Mouse (Mus musculus): ENCODE results near the gene Med11. TPM values are rescaled to one million over a fixed set of nuclear protein-coding genes. Genes with fewer than 3 reads are reported as not detected.
"Not testable (repeated sequence)": the region's sequence is repeated elsewhere in the genome, so short reads cannot be mapped to it uniquely, and the experiment has no call there.

The Med11 gene
- 10 to 100 TPM; 25.7 to 28.0 TPM for total RNA-seq (2021)

- intact Hi-C loops (cut with DNase I), result loop anchor here (5.0 kb wide), 1 partner anchor 55 kb away; the partner anchor contains the start of gene Tm4sf5
- DNase-seq, result peak; percentile 98
Measured at GRCm38 (mm10) chr11:70451797-70452498, at the start of gene Med11. Gene Med11 (plus strand): TSS chr11:70451919.

- intact Hi-C loops (cut with DNase I), result no loop called here
- no peak for DNase-seq
Measured at GRCm38 (mm10) chr11:70403598-70403997, 48.1 kb upstream of the Med11 start.

- peak; percentile 98 for DNase-seq
- intact Hi-C loops (cut with DNase I), result loop anchor here (10.0 kb wide), 1 partner anchor 345 kb away; no protein-coding TSS in a partner anchor
Measured at GRCm38 (mm10) chr11:70409594-70410296, 42.0 kb upstream of the Med11 start, which contains the start of gene Pelp1. Gene Pelp1 (minus strand): TSS chr11:70410031.

GRCm38 (mm10) chr11:70410297-70410643, 41.4 kb upstream of the Med11 start:
- DNase-seq, result no peak
- intact Hi-C loops (cut with DNase I), result loop anchor here (10.0 kb wide), 1 partner anchor 345 kb away; no protein-coding TSS in a partner anchor

GRCm38 (mm10) chr11:70412591-70412990, 39.1 kb upstream of the Med11 start:
- DNase-seq, result no peak
- intact Hi-C loops (cut with DNase I), result loop anchor here (10.0 kb wide), 1 partner anchor 342 kb away; no protein-coding TSS in a partner anchor

DNA sequence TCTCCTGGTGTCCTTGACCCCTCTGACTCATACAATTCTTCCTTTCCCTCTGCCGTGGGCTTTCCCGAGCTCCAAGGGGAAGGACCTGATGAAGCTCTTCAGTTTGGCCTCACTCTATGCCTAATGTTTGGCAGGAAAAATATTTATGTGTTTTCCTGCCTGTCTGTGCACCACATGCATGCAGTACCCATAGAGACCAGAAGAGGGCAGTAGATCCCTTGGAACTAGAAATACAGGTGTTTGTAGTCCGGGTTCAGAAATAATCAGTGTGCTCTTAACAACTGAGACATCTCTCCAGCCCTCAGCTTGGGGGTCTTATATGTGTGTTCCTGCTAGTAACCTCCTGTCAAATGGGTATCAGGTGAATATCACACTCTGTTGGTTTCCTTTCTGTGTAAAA, 37.8 kb upstream of the Med11 start:
- DNase-seq, result peak; percentile 76
- intact Hi-C loops (cut with DNase I), result loop anchor here (10.0 kb wide), 1 partner anchor 341 kb away; no protein-coding TSS in a partner anchor

- DNase-seq, result no peak
- intact Hi-C loops (cut with DNase I), result loop anchor here (10.0 kb wide), 1 partner anchor 337 kb away; no protein-coding TSS in a partner anchor
Measured at GRCm38 (mm10) chr11:70418199-70418598, 33.5 kb upstream of the Med11 start.

DNA sequence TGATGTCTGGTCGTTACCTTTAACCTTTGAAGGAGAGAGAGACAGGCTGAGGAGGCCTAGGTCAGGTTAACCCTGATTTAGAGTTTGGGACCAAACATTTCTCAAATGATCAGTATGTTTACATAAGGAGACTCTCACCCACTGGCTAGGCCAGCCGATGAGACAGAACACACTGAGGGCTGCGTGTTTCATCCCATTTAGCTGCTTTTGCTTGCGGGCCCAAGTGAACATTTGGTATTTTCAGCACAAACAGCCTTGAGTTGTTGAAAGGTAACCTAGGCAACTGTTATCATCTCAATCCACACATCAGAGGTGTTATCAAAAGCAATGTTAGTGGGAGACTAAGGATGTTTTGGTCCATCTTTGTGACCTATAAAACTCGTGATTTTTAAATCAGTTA, 32.2 kb upstream of the Med11 start:
- DNase-seq, result no peak
- intact Hi-C loops (cut with DNase I), result loop anchor here (10.0 kb wide), 1 partner anchor 335 kb away; no protein-coding TSS in a partner anchor

- intact Hi-C loops (cut with DNase I); DNase-seq: not testable (repeated sequence)
Measured at GRCm38 (mm10) chr11:70426598-70426997, 25.1 kb upstream of the Med11 start.

- intact Hi-C loops (cut with DNase I), result no loop called here
- no peak for DNase-seq
Measured at GRCm38 (mm10) chr11:70431574-70431973, 20.1 kb upstream of the Med11 start.

- intact Hi-C loops (cut with DNase I), result no loop called here
- DNase-seq, result peak; percentile 99
Measured at GRCm38 (mm10) chr11:70432048-70432894, 19.4 kb upstream of the Med11 start, which contains the start of gene Arrb2. Gene Arrb2 (plus strand): TSS chr11:70432635.

- DNase-seq, result peak; percentile 66
- intact Hi-C loops (cut with DNase I), result no loop called here
Measured at GRCm38 (mm10) chr11:70432895-70433568, 18.7 kb upstream of the Med11 start.

GRCm38 (mm10) chr11:70433569-70433943, 18.2 kb upstream of the Med11 start:
- intact Hi-C loops (cut with DNase I), result no loop called here
- DNase-seq, result no peak

DNA sequence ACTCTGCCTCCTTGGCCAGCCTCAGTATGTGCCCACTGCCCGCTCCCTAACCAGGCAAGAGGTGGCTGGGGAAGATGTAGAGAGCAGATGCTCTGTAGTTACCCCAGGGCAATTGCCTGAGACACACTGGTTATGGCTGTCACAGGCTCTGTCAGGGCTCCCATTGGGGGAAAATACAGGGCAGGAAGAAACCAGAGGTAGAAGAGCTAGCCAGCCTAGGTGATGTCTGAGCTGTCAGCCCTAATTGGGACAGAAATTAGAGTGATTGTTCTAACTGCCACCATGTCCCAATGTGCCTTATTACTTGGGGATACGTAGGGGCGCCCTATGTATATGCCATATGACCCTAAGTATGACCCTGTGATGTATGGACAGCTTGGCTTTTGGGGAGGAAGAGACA, 17.8 kb upstream of the Med11 start:
- intact Hi-C loops (cut with DNase I), result no loop called here
- no peak for DNase-seq

GRCm38 (mm10) chr11:70435476-70435875, 16.2 kb upstream of the Med11 start:
- no peak for DNase-seq
- intact Hi-C loops (cut with DNase I), result no loop called here

- intact Hi-C loops (cut with DNase I), result no loop called here
Measured at GRCm38 (mm10) chr11:70437426-70437825, 14.3 kb upstream of the Med11 start.

GRCm38 (mm10) chr11:70438728-70439374, 12.9 kb upstream of the Med11 start:
- no peak for DNase-seq
- intact Hi-C loops (cut with DNase I), result no loop called here

More at GRCm38 (mm10) chr11:70437426-70437825, 14.3 kb upstream of the Med11 start:
- DNase-seq, result no peak

- no peak for DNase-seq
- intact Hi-C loops (cut with DNase I), result loop anchor here (10.0 kb wide), 1 partner anchor 164 kb away; no protein-coding TSS in a partner anchor
Measured at GRCm38 (mm10) chr11:70440637-70441036, 11.1 kb upstream of the Med11 start.

GRCm38 (mm10) chr11:70441882-70442281, 9.8 kb upstream of the Med11 start:
- DNase-seq, result no peak

More at GRCm38 (mm10) chr11:70441882-70442281, 9.8 kb upstream of the Med11 start:
- intact Hi-C loops (cut with DNase I), result loop anchor here (10.0 kb wide), 1 partner anchor 163 kb away; no protein-coding TSS in a partner anchor
